Mouse (Mus musculus) midbrain, embryonic 13.5 days (tissue): ENCODE measurements around the gene Abhd14a. TPM values are rescaled to one million over a fixed set of nuclear protein-coding genes. Genes with fewer than 3 reads are reported as not detected.
A peak's percentile ranks its signal among the peaks of the same experiment; 100 is the strongest.
"Not testable (repeated sequence)": the region's sequence is repeated elsewhere in the genome, so short reads cannot be mapped to it uniquely, and the experiment has no call there.

ENCODE experiments used
- ATAC-seq: fragments of 200-750 bp; cut with Nextera tagmentation; 2 replicates; pipeline ENCODE4 v1.8.0; 2017; ENCODE audit warnings: mild to moderate bottlenecking, moderate TSS enrichment, moderate library complexity
- H3K27ac ChIP-seq: fragments of 300-500 bp; sonication (generic); 2 replicates; pipeline ENCODE4 v1.5.1; 2015; ENCODE audit warnings: inconsistent platforms, mild to moderate bottlenecking, moderate library complexity
- H3K27me3 ChIP-seq: fragments of 300-500 bp; sonication (generic); 2 replicates; pipeline ENCODE4 v1.6.1; 2015; ENCODE audit warnings: mild to moderate bottlenecking, inconsistent platforms
- H3K36me3 ChIP-seq: fragments of 300-500 bp; sonication (generic); 2 replicates; pipeline ENCODE4 v1.6.1; 2015; ENCODE audit warnings: mild to moderate bottlenecking, inconsistent platforms
- H3K4me1 ChIP-seq: fragments of 300-500 bp; sonication (generic); replicated peaks from 2 replicates; pipeline ENCODE4 v1.6.1; 2015; ENCODE audit warnings: inconsistent platforms
- H3K4me2 ChIP-seq: fragments of 300-500 bp; sonication (generic); replicated peaks from 2 replicates; pipeline ENCODE4 v1.6.1; 2015; ENCODE audit warnings: moderate library complexity, mild to moderate bottlenecking, inconsistent platforms
- H3K4me3 ChIP-seq: fragments of 300-500 bp; sonication (generic); replicated peaks from 2 replicates; pipeline ENCODE4 v1.5.1; 2015; ENCODE audit warnings: mild to moderate bottlenecking, inconsistent platforms
- H3K9ac ChIP-seq: fragments of 300-500 bp; sonication (generic); replicated peaks from 2 replicates; pipeline ENCODE4 v1.6.1; 2015; ENCODE audit warnings: mild to moderate bottlenecking, inconsistent platforms
- H3K9me3 ChIP-seq: fragments of 300-500 bp; sonication (generic); 2 replicates; pipeline ENCODE4 v1.6.1; 2016; ENCODE audit warnings: mild to moderate bottlenecking, inconsistent platforms
- WGBS: fragments of 180-500 bp; shearing (Covaris S2); methylation state at CpG from one replicate; pipeline ENCODE4 v1.1.7; 2015; 5-methylcytosine and 5-hydroxymethylcytosine counted together
- polyA plus RNA-seq: library from polyadenylated mRNA; unstranded; fragments of >200 nt; fragmentation: Nextera tagmentation; extraction: Ambion mirVana; gene quantifications from 2 replicates; pipeline ENCODE4 v1.2.1, GENCODE M21; 2015

Abhd14a gene
- polyA plus RNA-seq, result 40.2 and 43.0 TPM in 2 replicates

DNA sequence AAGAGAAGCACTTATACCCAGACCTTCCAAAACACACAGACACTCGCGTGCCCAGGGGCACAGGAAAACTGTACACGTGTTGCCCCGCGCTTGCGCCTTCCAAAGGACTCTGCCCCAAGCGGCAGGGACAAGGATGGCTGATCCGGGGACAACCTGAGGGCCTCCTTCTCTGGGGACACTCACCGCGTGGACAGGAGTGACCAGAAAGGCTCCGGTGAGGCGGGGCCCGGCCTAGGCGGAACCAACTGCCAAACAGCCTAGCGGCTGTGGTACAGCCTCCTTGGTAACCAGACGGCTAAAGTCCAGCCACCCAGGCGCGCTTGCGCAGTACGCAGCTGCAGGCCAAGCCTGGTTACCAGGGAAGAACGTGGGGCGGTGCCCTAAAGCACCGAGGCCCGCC lies at the start of gene Abhd14a, which contains the start of gene Abhd14b:
TSS of gene Abhd14a (minus strand) at position 331 of the 400 bp plus-strand sequence.
TSS of gene Abhd14b (plus strand) at position 112 of the 400 bp plus-strand sequence.
- peaks cover 4% of the 10 kb centered on the region; the same call in 1 of the 2 replicates for H3K27me3 ChIP-seq
- peak within 1 kb of the TSS; percentile 68 for H3K4me2 ChIP-seq
- peaks cover 51% of the 10 kb centered on the region for H3K4me1 ChIP-seq
- H3K4me3 ChIP-seq, result peak within 1 kb of the TSS; percentile 54
- ATAC-seq, result peak; percentile 86
- peak within 1 kb of the TSS; percentile 70 for H3K9ac ChIP-seq
- no peaks in the 10 kb centered on the region for H3K36me3 ChIP-seq
- under 1% methylated on average over 24 of the region's 24 CpGs for WGBS
- no peaks in the 10 kb centered on the region for H3K9me3 ChIP-seq
- peak within 1 kb of the TSS; percentile 57 for H3K27ac ChIP-seq

DNA sequence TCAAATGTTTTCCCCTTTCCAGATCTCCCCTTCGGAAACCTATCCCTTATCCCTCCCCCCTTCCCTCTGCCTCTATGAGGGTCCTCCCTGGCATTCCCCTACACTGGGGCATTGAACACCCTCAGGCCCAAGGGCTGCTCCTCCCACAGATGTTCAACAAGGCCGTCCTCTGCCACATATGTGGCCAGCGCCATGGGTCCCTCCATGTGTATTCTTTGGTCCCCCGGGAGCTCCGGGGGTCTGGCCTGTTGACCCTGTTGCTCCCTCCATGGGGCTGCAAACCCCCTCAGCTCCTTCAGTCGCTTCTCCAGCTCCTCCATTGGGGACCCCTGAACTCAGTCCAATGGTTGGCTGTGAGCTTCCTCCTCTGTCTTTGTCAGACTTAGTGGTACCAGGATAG lies 40.1 kb upstream of the Abhd14a start:
- not testable (repeated sequence) for H3K4me2 ChIP-seq, H3K4me1 ChIP-seq, ATAC-seq, H3K9me3 ChIP-seq, H3K4me3 ChIP-seq, H3K9ac ChIP-seq, H3K27ac ChIP-seq, H3K27me3 ChIP-seq
- H3K36me3 ChIP-seq, result peaks cover 39% of the 10 kb centered on the region
- WGBS, result 86% methylated on average over 6 of the region's 6 CpGs

DNA sequence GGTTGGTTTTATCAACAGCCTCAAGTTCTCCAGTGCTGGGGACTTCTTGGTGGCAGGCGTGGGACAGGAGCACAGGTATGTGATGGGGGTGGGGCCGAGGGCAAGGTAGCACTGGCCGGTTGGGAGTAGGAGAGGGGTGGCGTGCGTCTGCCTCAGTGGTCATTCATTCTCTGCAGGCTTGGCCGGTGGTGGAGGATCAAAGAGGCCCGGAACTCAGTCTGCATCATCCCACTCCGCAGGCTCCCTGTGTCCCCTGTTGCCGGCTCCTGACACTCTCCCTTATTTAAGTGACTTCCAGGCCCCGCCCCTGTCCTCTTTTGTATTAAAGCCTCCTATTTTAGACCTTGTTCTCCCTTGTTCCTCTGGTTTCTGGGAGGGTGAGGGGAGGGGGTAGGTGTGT lies 37.6 kb upstream of the Abhd14a start:
- no peak overlapping the region for H3K9ac ChIP-seq
- WGBS, result 79% methylated on average over 10 of the region's 10 CpGs
- no peak for ATAC-seq

DNA sequence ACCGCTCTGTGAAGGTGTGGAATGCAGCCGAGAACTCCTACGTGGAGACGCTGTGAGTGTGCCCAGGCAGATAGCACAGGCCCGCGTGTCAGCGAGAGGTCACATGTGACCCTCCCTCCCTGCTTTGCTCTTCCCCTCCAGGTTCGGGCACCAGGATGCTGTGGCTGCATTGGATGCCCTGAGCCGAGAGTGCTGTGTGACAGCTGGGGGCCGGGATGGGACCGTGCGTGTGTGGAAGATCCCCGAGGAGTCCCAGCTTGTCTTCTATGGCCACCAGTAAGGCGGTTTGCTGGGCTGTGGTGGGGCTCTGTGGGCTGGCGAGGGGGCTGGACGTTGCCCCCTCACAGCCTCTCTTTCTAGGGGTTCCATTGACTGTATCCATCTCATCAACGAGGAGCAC lies 36.1 kb upstream of the Abhd14a start:
- peaks cover 1% of the 10 kb centered on the region for H3K4me1 ChIP-seq
- H3K9me3 ChIP-seq, result no peaks in the 10 kb centered on the region
- H3K4me3 ChIP-seq, result no peak overlapping the region
- no peak for ATAC-seq
- no peaks in the 10 kb centered on the region for H3K27me3 ChIP-seq
- H3K9ac ChIP-seq, result no peak overlapping the region
- no peak overlapping the region for H3K4me2 ChIP-seq
- no peak overlapping the region for H3K27ac ChIP-seq
- WGBS, result 93% methylated on average over 17 of the region's 17 CpGs
- H3K36me3 ChIP-seq, result peaks cover 59% of the 10 kb centered on the region

More for the DNA sequence above, 37.6 kb upstream of the Abhd14a start:
- H3K27me3 ChIP-seq, result no peaks in the 10 kb centered on the region
- H3K9me3 ChIP-seq, result no peaks in the 10 kb centered on the region
- no peaks in the 10 kb centered on the region for H3K4me1 ChIP-seq
- H3K27ac ChIP-seq, result no peak overlapping the region
- no peak overlapping the region for H3K4me3 ChIP-seq
- H3K36me3 ChIP-seq, result peaks cover 59% of the 10 kb centered on the region
- H3K4me2 ChIP-seq, result no peak overlapping the region

DNA sequence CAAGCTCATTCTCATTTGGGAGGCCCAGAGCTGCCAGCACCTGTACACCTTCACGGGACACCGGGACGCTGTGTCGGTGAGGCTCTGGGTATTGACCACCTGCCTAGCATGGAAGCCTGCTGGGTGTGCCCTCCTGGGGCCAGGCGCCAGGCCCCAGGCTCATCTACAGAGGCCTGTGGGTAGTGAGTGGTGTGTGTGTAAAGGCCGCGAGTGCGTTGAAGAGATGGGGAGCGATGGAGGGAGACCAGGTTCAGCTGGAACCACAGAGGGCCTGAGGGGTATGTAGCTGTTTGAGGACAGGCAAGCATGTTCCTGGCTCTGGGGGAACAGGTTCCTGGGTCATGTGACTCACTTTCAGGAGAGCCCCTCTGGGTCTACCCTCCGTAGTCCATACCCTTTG lies 35.7 kb upstream of the Abhd14a start:
- Histone ChIP-seq H3K4me1 (peaks cover 6% of the 10 kb centered on the region), H3K4me2 (no peak overlapping the region), H3K36me3 (peaks cover 59% of the 10 kb centered on the region), H3K9ac (no peak overlapping the region), H3K27ac (no peak overlapping the region), H3K9me3 (no peaks in the 10 kb centered on the region), H3K27me3 (no peaks in the 10 kb centered on the region), H3K4me3 (no peak overlapping the region)
- no peak for ATAC-seq
- WGBS, result 95% methylated on average over 10 of the region's 10 CpGs

DNA sequence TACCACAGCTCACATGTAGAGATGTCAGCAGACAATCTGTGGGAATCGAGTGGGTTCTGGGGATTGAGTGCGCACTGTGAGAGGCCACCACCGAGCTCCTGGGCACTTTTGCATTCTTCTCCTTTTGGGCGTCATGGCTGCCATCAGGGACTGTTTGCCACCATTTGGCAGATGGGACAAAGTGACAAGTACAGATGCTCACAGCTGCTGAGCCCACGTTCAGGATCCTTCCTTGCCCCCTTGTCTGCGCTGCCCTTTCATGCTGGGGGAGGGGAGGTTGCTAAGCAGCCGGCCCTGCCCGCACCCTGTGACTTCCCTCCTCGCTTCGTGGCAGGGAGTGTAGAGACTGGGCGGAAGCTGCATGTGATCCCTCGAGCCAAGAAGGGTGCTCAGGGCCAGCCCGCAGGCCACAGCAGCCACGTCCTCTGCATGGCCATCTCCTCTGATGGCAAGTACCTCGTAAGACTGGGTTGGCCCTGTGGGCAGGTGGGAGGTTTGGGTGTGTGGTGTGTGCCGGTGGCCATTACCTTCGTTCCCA lies 35.2 kb upstream of the Abhd14a start:
- 89% methylated on average over 17 of the region's 17 CpGs for WGBS
- no peak overlapping the region for H3K27ac ChIP-seq
- H3K4me1 ChIP-seq, result peaks cover 11% of the 10 kb centered on the region
- H3K36me3 ChIP-seq, result peaks cover 59% of the 10 kb centered on the region
- ATAC-seq, result no peak
- no peak overlapping the region for H3K4me2 ChIP-seq
- H3K9ac ChIP-seq, result no peak overlapping the region
- no peak overlapping the region for H3K4me3 ChIP-seq
- no peaks in the 10 kb centered on the region for H3K27me3 ChIP-seq
- no peaks in the 10 kb centered on the region for H3K9me3 ChIP-seq

DNA sequence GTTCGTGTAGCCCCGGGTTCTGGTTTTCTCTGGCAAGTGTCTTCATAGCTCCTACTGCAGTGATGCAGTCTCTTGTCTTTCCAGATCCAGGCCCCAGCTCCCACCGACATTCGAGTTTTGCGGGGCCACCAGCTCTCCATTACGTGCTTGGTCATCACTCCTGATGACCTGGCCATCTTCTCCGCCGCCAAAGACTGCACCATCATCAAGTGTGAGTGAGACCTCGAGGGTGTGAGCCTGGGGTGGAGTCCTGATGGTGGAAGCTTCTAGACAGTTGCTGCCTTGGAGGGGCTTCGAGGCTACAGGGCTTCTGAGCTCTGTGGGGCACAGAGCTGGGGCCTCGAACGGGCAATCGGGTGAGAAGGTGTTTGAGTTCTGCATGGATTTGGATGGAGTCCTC lies 34.2 kb upstream of the Abhd14a start:
- WGBS, result 93% methylated on average over 13 of the region's 13 CpGs
- H3K4me3 ChIP-seq, result no peak overlapping the region
- no peak for ATAC-seq
- no peaks in the 10 kb centered on the region for H3K9me3 ChIP-seq
- no peak overlapping the region for H3K4me2 ChIP-seq
- peaks cover 14% of the 10 kb centered on the region for H3K4me1 ChIP-seq
- no peaks in the 10 kb centered on the region for H3K27me3 ChIP-seq
- peaks cover 59% of the 10 kb centered on the region for H3K36me3 ChIP-seq
- no peak overlapping the region for H3K9ac ChIP-seq
- no peak overlapping the region for H3K27ac ChIP-seq

DNA sequence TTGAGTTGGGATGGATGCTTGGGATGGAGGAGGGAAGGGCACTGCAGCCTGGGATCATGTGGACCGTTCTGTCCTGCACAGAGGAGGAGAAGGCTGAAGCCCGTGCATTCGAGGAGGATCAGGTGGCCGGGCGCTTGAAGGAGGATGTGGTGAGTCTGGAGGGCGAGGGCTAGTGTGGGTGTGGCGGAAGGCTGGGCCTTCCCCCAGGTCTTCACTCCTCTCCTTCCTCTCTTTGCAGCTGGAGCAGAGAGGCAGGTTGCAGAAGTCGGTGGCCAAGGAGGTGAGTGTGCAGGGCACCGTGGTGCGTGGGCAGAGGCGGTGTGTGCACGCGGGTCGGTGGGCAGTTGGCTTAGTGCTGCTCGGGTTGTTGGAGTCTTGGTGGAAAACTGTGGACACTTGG lies 33.6 kb upstream of the Abhd14a start:
- Histone ChIP-seq H3K36me3 (peaks cover 55% of the 10 kb centered on the region), H3K9ac (no peak overlapping the region), H3K27ac (no peak overlapping the region), H3K4me1 (peaks cover 20% of the 10 kb centered on the region), H3K27me3 (no peaks in the 10 kb centered on the region), H3K4me2 (no peak overlapping the region), H3K9me3 (no peaks in the 10 kb centered on the region), H3K4me3 (no peak overlapping the region)
- ATAC-seq, result no peak
- WGBS, result 96% methylated on average over 15 of the region's 15 CpGs

DNA sequence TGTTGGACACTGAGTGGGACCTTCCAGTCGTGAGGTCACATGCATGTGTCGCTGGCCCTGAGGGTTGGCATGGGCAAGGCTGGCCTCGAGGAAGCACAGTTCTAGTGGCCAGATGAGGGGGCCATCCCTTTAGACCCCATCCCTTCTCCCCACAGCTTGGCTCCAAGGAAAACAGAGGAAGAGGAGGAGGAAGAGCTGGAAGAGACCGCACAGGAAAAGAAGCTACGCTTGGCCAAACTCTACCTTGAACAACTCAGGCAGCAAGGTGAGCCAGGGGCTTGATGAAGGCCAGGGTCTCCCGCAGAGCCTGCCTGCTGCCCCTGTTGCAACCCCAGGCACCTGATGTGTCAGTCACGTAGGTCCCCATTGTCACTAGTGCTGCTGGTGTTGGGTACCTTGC lies 33.1 kb upstream of the Abhd14a start:
- Histone ChIP-seq H3K4me1 (peaks cover 21% of the 10 kb centered on the region), H3K9ac (no peak overlapping the region), H3K4me3 (no peak overlapping the region), H3K27me3 (no peaks in the 10 kb centered on the region), H3K27ac (no peak overlapping the region), H3K4me2 (no peak overlapping the region), H3K9me3 (no peaks in the 10 kb centered on the region), H3K36me3 (peaks cover 49% of the 10 kb centered on the region)
- ATAC-seq, result no peak
- 94% methylated on average over 7 of the region's 7 CpGs for WGBS

DNA sequence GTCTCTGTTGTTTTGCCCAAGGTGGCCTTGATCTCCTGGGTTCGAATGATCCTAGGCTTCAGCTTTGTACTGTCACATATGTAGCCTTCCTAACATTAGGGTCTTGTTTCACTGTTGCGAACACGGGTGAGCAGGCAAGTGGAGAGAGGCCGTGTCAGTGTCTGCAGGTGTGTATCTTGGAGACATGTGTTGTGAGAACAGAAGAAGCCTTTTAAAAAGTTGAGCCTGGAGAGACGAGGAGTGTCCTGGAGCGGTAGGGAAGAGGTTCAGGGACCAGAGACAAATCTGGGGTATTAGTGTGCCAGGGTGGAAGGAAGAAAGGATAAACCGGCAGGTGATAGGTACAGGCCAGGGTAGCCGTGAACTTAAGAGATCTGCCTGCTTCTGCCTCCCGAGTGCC lies 30.6 kb upstream of the Abhd14a start:
- no peak for ATAC-seq
- H3K9me3 ChIP-seq, result no peaks in the 10 kb centered on the region
- H3K4me1 ChIP-seq, result peaks cover 36% of the 10 kb centered on the region
- 84% methylated on average over 9 of the region's 9 CpGs for whole genome bisulfite sequencing
- H3K27me3 ChIP-seq, result no peaks in the 10 kb centered on the region
- peak overlapping the region; percentile 99 for H3K4me2 ChIP-seq
- no peak overlapping the region for H3K27ac ChIP-seq
- H3K4me3 ChIP-seq, result peak overlapping the region; percentile 84
- H3K9ac ChIP-seq, result peak overlapping the region; percentile 78
- peaks cover 25% of the 10 kb centered on the region for H3K36me3 ChIP-seq

DNA sequence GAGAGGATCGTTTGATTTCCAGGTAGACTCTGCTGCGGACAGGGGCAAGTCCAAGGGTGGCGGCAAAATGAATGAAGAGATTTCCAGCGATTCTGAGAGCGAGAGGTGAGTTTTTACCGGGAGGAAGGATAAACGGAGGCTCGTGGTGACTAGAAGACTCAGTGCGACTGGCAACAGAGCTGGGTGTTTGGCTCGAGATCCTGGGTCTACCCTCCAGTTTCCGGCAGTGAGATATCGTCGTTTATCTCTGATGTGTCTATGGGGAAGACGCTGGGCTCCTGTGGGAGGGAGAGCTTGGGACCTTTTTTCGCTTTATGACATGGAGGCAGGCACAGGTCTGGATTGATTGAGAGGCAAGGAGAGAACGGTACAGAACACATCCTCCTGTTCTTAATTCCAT lies 30.2 kb upstream of the Abhd14a start:
- no peak for ATAC-seq
- WGBS, result 4% methylated on average over 16 of the region's 16 CpGs
- Histone ChIP-seq H3K27ac (no peak overlapping the region), H3K9ac (peak overlapping the region; percentile 78), H3K36me3 (peaks cover 20% of the 10 kb centered on the region), H3K4me1 (peaks cover 36% of the 10 kb centered on the region), H3K4me3 (peak overlapping the region; percentile 84), H3K9me3 (no peaks in the 10 kb centered on the region), H3K27me3 (no peaks in the 10 kb centered on the region), H3K4me2 (peak overlapping the region; percentile 99)

DNA sequence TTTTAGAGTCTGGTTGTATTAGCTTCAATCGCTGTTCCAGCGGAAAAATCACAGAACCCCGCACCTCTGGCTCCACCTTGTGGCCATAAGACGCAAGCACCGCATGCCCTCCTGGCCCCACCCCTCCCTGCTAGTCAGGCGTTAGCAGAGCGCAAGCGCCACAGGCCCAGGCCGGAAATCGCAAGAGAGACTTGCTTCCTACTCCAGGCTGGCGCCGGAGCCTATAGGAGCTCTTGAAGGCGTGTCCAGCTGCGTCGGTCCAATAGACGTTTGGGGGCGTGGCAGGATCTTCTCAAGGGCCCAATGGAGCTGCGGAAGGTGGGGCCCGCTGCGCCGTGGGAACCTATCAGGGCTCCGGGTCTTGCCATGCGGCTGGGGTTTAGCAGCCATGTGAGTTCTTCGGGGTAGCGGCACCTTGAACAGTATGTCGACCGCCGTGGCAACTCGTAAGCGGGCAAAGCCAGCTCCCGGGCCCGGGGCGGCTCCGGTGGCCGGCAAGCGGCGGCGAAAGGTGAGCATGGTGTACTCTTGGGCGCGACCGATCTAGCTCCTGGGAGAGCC lies 29.5 kb upstream of the Abhd14a start, which contains the start of gene Parp3:
TSS of gene Parp3 (minus strand) at position 26 of the 561 bp plus-strand sequence.
- ATAC-seq, result peak; percentile 99
- H3K4me1 ChIP-seq, result peaks cover 38% of the 10 kb centered on the region
- WGBS, result 0% methylated on average over 41 of the region's 41 CpGs

More for the DNA sequence above, 29.5 kb upstream of the Abhd14a start, which contains the start of gene Parp3:
- H3K27ac ChIP-seq, result no peak within 1 kb of the TSS
- peak within 1 kb of the TSS; percentile 78 for H3K9ac ChIP-seq
- peaks cover 18% of the 10 kb centered on the region for H3K36me3 ChIP-seq
- no peaks in the 10 kb centered on the region for H3K9me3 ChIP-seq
- peak within 1 kb of the TSS; percentile 99 for H3K4me2 ChIP-seq
- H3K4me3 ChIP-seq, result peak within 1 kb of the TSS; percentile 84
- H3K27me3 ChIP-seq, result no peaks in the 10 kb centered on the region
